Mouse (Mus musculus): ENCODE measurements around the gene Sf3b2. TPM values are rescaled to one million over a fixed set of nuclear protein-coding genes. Genes with fewer than 3 reads are reported as not detected.
"Not testable (repeated sequence)": the region's sequence is repeated elsewhere in the genome, so short reads cannot be mapped to it uniquely, and the experiment has no call there.

Gene Sf3b2
- total and polyA plus RNA-seq, 2 experiments from 2014 or later, result 283 to 312 TPM

GRCm38 (mm10) chr19:5271430-5271829 is 23.8 kb downstream of the Sf3b2 start:
- no peaks in the 10 kb centered on the region for H3K9me3 ChIP-seq (ENCODE audit: low read length)
- peak overlapping the region; percentile 97; the same call in 1 of the 2 replicates for H3K9ac ChIP-seq (replicated peaks; ENCODE audit: low read length, poor library complexity, severe bottlenecking)
- ATAC-seq (ENCODE audit: low FRiP score) (no peak), DNase-seq (ENCODE audit: low spot score) (no peak)
- H3K36me3 ChIP-seq (ENCODE audit: insufficient read depth, low read length), result peaks cover 12% of the 10 kb centered on the region
- peak overlapping the region; percentile 97 for H3K4me3 ChIP-seq (ENCODE audit: low read depth, low read length)
- H3K4me2 ChIP-seq (ENCODE audit: low read depth, low read length, poor library complexity, severe bottlenecking), result peak overlapping the region; percentile 89
- H3K27ac ChIP-seq (ENCODE audit: low read depth, low read length), result no peak overlapping the region
- peaks cover 5% of the 10 kb centered on the region; the same call in 1 of the 2 replicates for H3K4me1 ChIP-seq (ENCODE audit: insufficient read depth, low read length)
- TF ChIP-seq CTCF (IDR thresholded peaks at IDR 0.05), result no peak
- H3K27me3 ChIP-seq (ENCODE audit: insufficient read depth, low read length), result no peaks in the 10 kb centered on the region
- 29% methylated on average over 1 of the region's 1 CpGs for WGBS

GRCm38 (mm10) chr19:5269392-5269791 is 25.9 kb downstream of the Sf3b2 start:
- H3K4me3 ChIP-seq (ENCODE audit: low read depth, low read length), result no peak overlapping the region
- 91% methylated on average over 5 of the region's 5 CpGs for WGBS
- H3K27ac ChIP-seq (ENCODE audit: low read depth, low read length), result no peak overlapping the region
- no peaks in the 10 kb centered on the region for H3K27me3 ChIP-seq (ENCODE audit: insufficient read depth, low read length)
- H3K9ac ChIP-seq (replicated peaks; ENCODE audit: low read length, poor library complexity, severe bottlenecking), result no peak overlapping the region
- ATAC-seq (ENCODE audit: low FRiP score) (no peak), DNase-seq (ENCODE audit: low spot score) (no peak)
- no peak overlapping the region for H3K4me2 ChIP-seq (ENCODE audit: low read depth, low read length, poor library complexity, severe bottlenecking)
- peaks cover 5% of the 10 kb centered on the region; the same call in 1 of the 2 replicates for H3K4me1 ChIP-seq (ENCODE audit: insufficient read depth, low read length)
- no peaks in the 10 kb centered on the region for H3K9me3 ChIP-seq (ENCODE audit: low read length)
- peaks cover 2% of the 10 kb centered on the region for H3K36me3 ChIP-seq (ENCODE audit: insufficient read depth, low read length)
- TF ChIP-seq CTCF (IDR thresholded peaks at IDR 0.05), result no peak

- Histone ChIP-seq H3K9me3 (ENCODE audit: low read length) (no peaks in the 10 kb centered on the region), H3K4me2 (ENCODE audit: low read depth, low read length, poor library complexity, severe bottlenecking) (no peak overlapping the region), H3K9ac (replicated peaks; ENCODE audit: low read length, poor library complexity, severe bottlenecking) (no peak overlapping the region), H3K4me1 (ENCODE audit: insufficient read depth, low read length) (peaks cover 5% of the 10 kb centered on the region; the same call in 1 of the 2 replicates), H3K27ac (ENCODE audit: low read depth, low read length) (no peak overlapping the region), H3K36me3 (ENCODE audit: insufficient read depth, low read length) (no peaks in the 10 kb centered on the region), H3K4me3 (ENCODE audit: low read depth, low read length) (no peak overlapping the region), H3K27me3 (ENCODE audit: insufficient read depth, low read length) (no peaks in the 10 kb centered on the region)
- WGBS, result 90% methylated on average over 3 of the region's 3 CpGs
- no peak for ATAC-seq (ENCODE audit: low FRiP score)
- no peak for DNase-seq (ENCODE audit: low spot score)
- no peak for TF ChIP-seq CTCF (IDR thresholded peaks at IDR 0.05)
These were observed 26.4 kb downstream of the Sf3b2 start for GRCm38 (mm10) chr19:5268875-5269274.

GRCm38 (mm10) chr19:5268017-5268416 is 27.2 kb downstream of the Sf3b2 start:
- Histone ChIP-seq H3K27me3 (ENCODE audit: insufficient read depth, low read length) (no peaks in the 10 kb centered on the region), H3K4me2 (ENCODE audit: low read depth, low read length, poor library complexity, severe bottlenecking) (no peak overlapping the region), H3K9ac (replicated peaks; ENCODE audit: low read length, poor library complexity, severe bottlenecking) (no peak overlapping the region), H3K36me3 (ENCODE audit: insufficient read depth, low read length) (no peaks in the 10 kb centered on the region), H3K4me3 (ENCODE audit: low read depth, low read length) (no peak overlapping the region), H3K9me3 (ENCODE audit: low read length) (no peaks in the 10 kb centered on the region), H3K4me1 (ENCODE audit: insufficient read depth, low read length) (peaks cover 5% of the 10 kb centered on the region; the same call in 1 of the 2 replicates), H3K27ac (ENCODE audit: low read depth, low read length) (no peak overlapping the region)
- TF ChIP-seq CTCF (IDR thresholded peaks at IDR 0.05), result no peak
- no peak for ATAC-seq (ENCODE audit: low FRiP score)
- no peak for DNase-seq (ENCODE audit: low spot score)

GRCm38 (mm10) chr19:5267015-5267414 is 28.2 kb downstream of the Sf3b2 start:
- DNase-seq (ENCODE audit: low spot score), result no peak
- no peak for TF ChIP-seq CTCF (IDR thresholded peaks at IDR 0.05)
- Histone ChIP-seq H3K9ac (replicated peaks; ENCODE audit: low read length, poor library complexity, severe bottlenecking) (no peak overlapping the region), H3K4me1 (ENCODE audit: insufficient read depth, low read length) (peaks cover 5% of the 10 kb centered on the region; the same call in 1 of the 2 replicates), H3K27ac (ENCODE audit: low read depth, low read length) (no peak overlapping the region), H3K36me3 (ENCODE audit: insufficient read depth, low read length) (no peaks in the 10 kb centered on the region), H3K27me3 (ENCODE audit: insufficient read depth, low read length) (no peaks in the 10 kb centered on the region), H3K4me3 (ENCODE audit: low read depth, low read length) (no peak overlapping the region), H3K9me3 (ENCODE audit: low read length) (no peaks in the 10 kb centered on the region), H3K4me2 (ENCODE audit: low read depth, low read length, poor library complexity, severe bottlenecking) (no peak overlapping the region)
- ATAC-seq (ENCODE audit: low FRiP score), result no peak
- 97% methylated on average over 5 of the region's 5 CpGs for WGBS

- 64% methylated on average over 3 of the region's 3 CpGs for WGBS
- no peak for ATAC-seq (ENCODE audit: low FRiP score)
- Histone ChIP-seq H3K27me3 (ENCODE audit: insufficient read depth, low read length) (no peaks in the 10 kb centered on the region), H3K36me3 (ENCODE audit: insufficient read depth, low read length) (0 out of 2 replicates have a peak, but pooled peaks cover 3% of the 10 kb centered on the region), H3K4me2 (ENCODE audit: low read depth, low read length, poor library complexity, severe bottlenecking) (no peak overlapping the region), H3K27ac (ENCODE audit: low read depth, low read length) (no peak overlapping the region), H3K4me1 (ENCODE audit: insufficient read depth, low read length) (no peaks in the 10 kb centered on the region), H3K9me3 (ENCODE audit: low read length) (no peaks in the 10 kb centered on the region), H3K4me3 (ENCODE audit: low read depth, low read length) (no peak overlapping the region), H3K9ac (replicated peaks; ENCODE audit: low read length, poor library complexity, severe bottlenecking) (no peak overlapping the region)
- TF ChIP-seq CTCF (IDR thresholded peaks at IDR 0.05), result no peak
- DNase-seq (ENCODE audit: low spot score), result no peak
These were observed 38.1 kb downstream of the Sf3b2 start for GRCm38 (mm10) chr19:5257140-5257539.

- not testable (repeated sequence) for H3K4me2 ChIP-seq (ENCODE audit: low read depth, low read length, poor library complexity, severe bottlenecking); H3K27ac ChIP-seq (ENCODE audit: low read depth, low read length); H3K27me3 ChIP-seq (ENCODE audit: insufficient read depth, low read length); H3K36me3 ChIP-seq (ENCODE audit: insufficient read depth, low read length); DNase-seq (ENCODE audit: low spot score); H3K4me1 ChIP-seq (ENCODE audit: insufficient read depth, low read length); ATAC-seq (ENCODE audit: low FRiP score); H3K9ac ChIP-seq (replicated peaks; ENCODE audit: low read length, poor library complexity, severe bottlenecking); H3K9me3 ChIP-seq (ENCODE audit: low read length); H3K4me3 ChIP-seq (ENCODE audit: low read depth, low read length)
- WGBS, result 96% methylated on average over 1 of the region's 1 CpGs
These were observed 58.3 kb downstream of the Sf3b2 start for GRCm38 (mm10) chr19:5236981-5237380.

Data from midbrain, postnatal 0 days (tissue).